Mouse (Mus musculus) 3T3-L1 (cell line): ENCODE data around the gene Pon1.

Source experiments
- DNase-seq: peaks from one replicate; pipeline ENCODE4 v3.0.0-alpha.2; 2015; ENCODE audit warnings: low read depth, low spot score

The Pon1 gene

GRCm38 (mm10) chr6:5177967-5178891, 15.5 kb downstream of the Pon1 start:
- DNase-seq: peak; percentile 43

- no peak for DNase-seq
These were observed 19.4 kb downstream of the Pon1 start for GRCm38 (mm10) chr6:5174179-5174812.

GRCm38 (mm10) chr6:5172571-5172970, 21.2 kb downstream of the Pon1 start:
- DNase-seq: no peak

DNA sequence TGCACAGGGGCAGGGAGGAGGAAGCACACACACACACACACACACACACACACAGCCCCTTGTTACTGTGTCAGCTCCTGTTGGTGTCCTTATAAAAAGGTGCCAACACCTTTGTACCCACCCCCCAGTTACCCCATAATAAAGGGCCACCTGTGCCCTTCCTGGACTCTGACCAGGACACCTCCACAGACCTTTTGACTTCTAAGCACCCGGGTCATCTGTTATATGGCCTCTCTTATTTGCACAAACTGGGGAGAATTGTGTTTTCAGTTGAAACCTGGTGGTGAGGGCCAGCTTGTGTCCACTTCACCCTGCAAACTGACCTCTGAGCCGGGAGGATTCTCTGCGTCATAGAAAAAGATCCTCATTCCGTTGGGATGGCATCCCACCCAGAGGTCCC, 22.3 kb downstream of the Pon1 start:
- DNase-seq: no peak

DNA sequence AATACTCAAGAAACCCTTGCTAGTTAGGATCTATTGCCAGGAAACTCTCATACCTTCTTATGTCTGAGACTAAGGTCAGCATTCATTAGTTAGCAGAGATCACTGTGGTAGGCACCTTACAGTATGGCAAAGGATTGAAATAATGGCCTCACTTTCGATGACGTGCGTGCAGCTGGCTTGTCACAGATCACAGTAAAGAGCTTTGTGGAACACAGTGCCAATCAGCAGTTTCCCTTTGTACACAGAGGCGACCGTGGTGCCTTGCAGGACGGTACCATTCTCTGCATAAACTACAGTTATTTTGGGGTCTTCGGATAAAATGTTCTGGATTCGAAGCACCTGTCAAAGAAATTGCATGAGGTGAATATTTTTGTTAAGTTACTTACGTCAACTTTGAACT, 25.6 kb downstream of the Pon1 start:
- no peak for DNase-seq

- DNase-seq: no peak
These were observed 26.6 kb downstream of the Pon1 start for GRCm38 (mm10) chr6:5167051-5167677.

DNA sequence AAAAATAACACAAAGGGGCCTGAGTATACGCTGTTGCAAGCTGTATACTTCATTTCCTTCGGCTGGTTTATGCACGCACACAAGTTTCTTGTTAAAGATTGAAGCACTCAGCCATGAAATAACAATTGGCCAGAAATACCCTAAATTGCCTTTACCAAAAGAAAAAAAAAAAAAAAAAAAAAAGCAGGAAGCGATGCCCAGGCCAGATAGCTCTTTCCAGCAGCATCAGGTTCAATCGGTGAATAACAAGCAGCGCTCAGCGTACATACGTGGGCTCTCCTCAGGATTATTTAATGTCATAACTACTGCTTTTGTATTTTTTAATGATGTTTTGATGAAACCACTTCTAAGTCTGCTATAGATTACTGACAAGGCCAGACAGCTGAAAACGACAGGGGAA, 28.9 kb downstream of the Pon1 start:
- DNase-seq: no peak

DNA sequence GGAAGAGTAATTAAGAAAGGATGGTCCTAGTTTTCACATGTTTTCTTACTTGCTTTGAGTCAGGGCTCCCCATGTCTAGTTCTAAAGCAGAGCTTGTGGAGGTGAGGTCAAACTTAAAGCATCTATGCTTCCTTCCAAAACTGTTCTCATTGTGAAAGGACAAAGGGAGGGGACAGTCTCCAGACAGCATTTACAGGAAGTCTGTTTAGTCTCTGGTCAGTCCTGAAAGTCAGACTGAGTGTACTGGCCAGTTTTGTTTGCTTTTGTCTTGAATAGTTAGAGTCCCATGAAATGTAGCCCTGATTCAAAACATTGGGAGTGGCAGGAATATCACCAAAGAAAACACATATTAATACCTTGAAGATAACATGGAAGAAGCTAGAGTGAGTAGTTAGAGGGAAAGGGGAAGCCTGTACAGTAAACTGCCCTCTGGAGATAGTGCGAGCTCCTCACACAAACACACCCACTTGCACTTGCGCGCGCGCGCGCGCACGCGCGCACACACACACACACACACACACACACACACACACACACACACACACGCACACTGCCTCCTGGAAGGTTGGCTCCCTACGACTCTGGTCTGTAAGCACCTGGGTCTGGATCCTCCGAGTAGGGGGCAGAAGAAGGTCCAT, 30.1 kb downstream of the Pon1 start:
- DNase-seq: no peak

- no peak for DNase-seq
These were observed 31.7 kb downstream of the Pon1 start for GRCm38 (mm10) chr6:5162052-5162451.

DNA sequence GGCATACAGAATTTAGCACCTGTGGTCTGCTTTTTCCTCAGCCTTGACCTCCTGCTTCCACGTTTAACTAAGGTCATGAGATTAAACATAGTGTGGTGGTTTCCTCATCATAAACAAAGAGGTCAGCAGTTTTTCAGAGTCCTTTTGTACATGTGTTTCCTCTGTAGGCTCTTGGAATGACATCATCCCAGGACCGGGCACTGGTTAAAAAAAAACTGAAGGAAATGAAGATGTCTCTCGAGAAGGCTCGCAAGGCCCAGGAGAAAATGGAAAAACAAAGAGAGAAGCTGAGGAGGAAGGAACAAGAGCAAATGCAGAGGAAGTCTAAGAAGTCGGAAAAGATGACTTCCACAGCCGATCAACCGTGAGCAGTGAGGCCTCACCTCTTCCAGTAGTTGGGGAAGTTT, 34.4 kb downstream of the Pon1 start:
- DNase-seq: no peak

GRCm38 (mm10) chr6:5156541-5157425, 37.0 kb downstream of the Pon1 start:
- DNase-seq: no peak

DNA sequence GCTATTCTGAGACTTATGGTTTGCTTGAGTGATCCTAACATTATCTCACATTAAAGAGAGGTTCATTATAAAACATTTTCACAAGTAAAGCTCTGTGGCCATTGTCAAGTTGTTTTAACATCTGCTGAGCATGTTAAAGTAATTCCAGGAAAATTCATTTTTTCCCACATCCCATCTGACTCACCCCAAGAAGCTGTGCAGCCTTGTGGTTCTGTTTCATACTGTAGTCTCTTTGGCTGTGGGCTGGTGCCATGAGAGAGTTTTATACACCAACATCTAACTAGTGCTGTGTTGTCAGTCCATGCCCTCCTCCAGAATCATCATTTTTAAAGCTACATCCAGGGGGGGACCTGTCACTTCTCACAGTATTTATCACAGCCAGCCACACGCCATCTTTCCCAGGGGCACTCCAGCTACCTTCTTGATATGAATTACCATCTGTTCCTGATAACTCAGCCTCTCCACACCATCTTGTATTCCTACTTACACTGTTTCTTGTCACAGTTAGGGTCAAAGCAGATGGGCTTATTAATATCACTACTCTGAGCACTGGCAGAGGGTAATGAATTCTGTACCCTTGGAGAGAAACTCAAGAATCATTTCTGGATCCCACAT, 38.3 kb downstream of the Pon1 start:
- DNase-seq: peak; percentile 75

DNA sequence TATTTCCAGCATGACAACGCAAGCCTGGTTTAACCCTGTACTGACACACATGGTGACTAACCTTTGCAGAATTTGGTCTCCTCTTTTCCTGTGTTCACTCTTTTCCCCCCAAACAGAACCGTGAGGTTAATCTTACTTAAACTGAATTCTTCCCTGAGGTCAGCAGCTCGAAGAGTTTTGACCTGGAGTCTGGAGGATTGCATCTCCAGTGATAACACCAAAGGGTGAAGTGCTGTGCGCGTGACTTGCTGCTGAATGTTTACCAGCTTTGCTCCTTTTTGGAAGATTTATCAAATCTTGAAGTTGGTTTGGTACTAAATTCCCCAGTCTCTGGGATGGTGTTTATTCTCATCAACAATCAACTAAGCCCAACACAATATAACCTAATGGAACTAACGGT, 39.0 kb downstream of the Pon1 start:
- peak; percentile 53 for DNase-seq

DNA sequence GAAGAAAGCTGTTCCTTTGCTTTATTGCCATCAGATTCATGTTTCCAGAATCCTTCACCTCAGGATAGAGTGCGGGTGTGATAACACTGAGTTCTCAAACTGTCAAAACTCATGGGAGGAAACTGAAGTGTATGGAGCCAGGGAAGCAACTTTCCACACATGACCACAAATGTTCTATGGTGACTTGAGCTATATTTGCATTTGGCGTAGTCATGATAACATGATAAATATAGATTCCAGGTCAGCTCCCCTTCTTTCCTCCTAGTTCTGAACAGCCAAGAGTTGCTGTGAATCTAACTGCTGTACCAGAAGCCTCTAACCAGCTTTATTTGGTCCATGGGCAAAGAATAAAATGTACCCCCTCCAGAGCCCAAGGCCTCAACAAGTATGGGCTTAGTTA, 41.6 kb downstream of the Pon1 start:
- no peak for DNase-seq

DNA sequence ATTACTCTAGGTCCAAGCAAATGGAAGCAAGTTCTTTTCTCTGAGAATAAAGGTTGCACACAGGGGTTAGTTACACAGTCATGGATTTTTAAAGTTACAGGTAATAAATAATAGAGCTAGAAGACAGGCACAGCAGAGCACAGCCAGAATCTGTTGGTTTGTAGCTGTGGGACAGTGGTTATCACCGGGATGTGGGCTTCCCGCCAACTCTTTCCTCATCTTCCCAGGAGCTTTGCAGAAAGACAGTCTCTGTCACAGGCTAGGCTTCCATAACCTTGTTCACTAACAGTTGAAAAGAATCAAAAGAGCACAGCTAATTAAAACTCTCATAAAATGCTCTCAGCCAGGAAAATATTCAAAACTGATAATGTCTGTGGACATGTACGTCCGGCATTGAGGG, 42.6 kb downstream of the Pon1 start:
- DNase-seq: no peak

DNA sequence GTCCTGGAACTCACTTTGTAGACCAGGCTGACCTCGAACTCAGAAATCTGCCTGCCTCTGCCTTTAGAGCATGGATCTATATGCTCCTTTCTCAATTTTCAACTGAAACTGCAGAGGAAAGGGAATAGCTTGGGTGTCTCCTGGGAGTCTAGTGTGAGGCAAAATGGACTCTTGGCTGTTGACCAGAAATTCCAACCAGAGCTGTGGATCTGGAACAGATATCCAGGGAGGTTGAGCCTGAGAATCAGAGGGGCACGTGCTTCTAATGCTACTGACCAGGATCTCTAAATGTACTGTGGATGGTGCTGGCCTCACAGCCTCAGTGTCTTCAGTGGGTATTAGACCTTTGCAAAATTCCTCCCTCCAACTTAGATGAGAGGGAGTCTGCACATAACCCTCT, 43.8 kb downstream of the Pon1 start:
- peak; percentile 58 for DNase-seq

DNA sequence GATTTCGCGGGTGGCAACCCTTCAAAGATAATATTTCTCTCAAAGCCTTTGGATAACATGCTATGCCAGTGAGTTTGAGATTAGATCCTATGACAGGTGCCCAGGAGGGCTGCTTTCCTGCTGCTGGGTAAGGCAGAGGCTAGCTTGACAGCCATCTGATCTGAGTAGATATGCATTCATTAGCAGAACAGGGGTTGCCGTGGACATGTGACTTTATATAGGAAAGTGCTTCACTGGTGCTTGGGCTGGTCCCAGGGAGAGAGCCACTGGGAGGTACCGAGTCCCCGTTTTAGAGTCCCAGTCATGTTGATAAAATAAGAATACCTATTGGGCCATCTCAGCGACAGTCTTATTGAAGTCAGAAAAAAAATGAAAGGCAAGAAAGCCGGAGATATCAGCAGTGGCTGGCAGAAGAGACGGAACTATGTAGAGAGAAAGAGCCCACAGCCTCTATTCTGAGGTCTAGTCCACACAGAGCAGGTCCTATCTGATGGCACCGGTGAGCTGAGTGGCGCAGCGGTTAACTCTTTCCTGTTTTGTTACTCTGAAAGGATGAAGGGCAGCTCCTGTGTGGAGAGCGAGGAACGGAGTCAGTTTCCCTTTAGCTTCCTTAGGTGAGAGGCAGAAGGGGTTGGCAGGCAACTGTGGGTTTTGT, 46.1 kb downstream of the Pon1 start:
- no peak for DNase-seq

DNA sequence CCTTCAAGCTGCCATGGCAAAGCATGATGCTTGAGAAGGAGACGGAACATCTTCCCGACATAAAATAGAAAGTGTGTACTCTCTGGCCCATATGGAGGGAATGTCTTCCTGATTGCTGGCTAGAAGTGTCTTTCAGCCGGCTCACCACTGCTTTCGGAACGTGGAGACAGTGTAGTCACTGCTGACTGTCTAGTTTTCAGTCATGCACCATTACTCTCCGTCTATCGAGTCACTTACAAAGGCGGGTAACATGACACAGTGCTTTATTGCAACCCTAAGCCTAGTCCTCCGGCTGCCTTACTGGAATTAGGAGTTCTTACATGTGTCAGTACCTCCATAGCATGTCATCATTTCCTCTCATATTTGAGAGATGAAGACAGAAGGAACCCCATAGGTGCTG, 54.1 kb downstream of the Pon1 start:
- DNase-seq: no peak

- DNase-seq: peak; percentile 26
These were observed 54.7 kb downstream of the Pon1 start for GRCm38 (mm10) chr6:5138875-5139631.
